Mouse (Mus musculus) spleen, postnatal 4 days (tissue): ENCODE results near the gene Sh2d1a.

ENCODE experiments used
- DNase-seq, 2 experiments: peaks; one replicate each; pipeline ENCODE4 v3.0.0; 2022; ENCODE audit warnings: low spot score in 2 of 2

The Sh2d1a gene

DNA sequence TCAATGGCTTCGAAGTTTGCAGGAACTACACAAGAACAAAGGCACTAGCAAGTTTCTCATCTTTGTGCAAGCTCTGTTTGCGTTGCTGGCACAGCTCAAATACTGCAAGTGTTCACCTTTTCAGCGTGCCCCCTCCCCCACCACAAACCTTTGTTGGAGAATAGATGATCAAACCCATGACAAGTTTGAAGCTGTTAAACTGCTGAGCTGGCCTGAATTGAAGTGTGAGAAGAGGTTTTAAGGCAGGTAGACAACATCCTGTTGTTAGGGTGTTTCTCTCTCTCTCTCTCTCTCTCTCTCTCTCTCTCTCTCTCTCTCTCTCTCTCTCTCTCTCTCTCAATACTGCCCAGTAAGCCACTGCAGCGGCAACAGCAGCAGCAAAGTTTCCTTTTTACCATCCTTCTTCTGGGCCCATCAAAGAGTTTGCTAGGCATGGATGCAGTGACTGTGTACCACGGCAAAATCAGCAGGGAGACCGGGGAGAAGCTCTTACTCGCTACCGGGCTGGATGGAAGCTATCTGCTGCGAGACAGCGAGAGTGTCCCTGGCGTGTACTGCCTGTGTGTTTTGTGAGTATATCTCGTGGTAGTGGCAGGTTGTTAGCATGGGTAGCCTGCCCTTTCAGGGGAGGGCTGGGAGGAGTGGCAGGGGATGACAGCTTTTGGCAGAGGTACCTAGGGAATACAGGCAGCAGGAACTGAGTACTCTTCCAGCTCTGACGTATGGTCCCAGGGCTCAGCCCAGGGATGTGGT lies at the start of gene Sh2d1a:
Sh2d1a (plus strand) TSS at position 163 of the 753 bp plus-strand sequence.
- DNase-seq = no peak

GRCm38 (mm10) chrX:42453001-42453400 lies 49.3 kb upstream of the Sh2d1a start:
- DNase-seq = no peak

DNA sequence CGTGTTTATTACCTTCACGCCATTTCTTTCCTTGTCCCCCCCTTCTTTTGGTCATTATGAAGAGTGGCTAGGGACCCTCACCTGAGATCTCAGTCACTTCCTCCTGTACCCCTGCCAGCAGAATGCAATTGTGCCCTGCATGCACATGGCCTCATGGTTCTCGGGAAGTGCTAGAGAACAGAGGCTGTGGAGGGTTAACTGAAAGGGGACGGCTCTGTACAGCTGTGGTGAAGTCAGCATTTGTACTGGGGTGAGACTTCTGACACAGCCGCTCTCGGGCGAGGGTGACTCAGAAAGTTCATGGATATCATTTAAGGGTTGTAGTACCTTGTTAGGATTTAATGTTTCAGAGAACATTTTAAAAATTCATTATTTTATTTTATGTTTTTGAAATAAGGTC lies 47.7 kb upstream of the Sh2d1a start:
- no peak for DNase-seq

DNA sequence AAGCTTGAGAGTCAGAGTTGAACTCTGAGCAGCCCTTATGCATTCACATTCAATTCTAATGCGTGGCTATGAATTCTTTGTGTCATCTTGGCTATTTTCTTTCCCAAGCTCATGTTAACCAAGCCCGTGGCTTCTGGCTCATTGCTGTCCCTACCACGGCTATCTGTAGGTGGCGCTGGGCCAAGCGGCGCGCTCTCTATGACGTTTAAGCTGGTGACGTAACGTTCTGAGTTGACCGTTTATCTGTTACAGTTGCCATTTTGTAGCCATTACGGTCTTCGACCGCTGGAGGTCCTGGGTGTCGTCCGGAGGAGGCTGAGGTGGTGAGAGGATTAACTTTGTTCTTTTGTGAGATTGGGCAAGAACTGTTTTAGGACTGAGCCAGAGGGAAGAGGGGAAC lies 12.8 kb upstream of the Sh2d1a start, which contains the start of gene Tex13c2:
Tex13c2 (plus strand) TSS at position 246 of the 400 bp plus-strand sequence.
- no peak for DNase-seq

DNA sequence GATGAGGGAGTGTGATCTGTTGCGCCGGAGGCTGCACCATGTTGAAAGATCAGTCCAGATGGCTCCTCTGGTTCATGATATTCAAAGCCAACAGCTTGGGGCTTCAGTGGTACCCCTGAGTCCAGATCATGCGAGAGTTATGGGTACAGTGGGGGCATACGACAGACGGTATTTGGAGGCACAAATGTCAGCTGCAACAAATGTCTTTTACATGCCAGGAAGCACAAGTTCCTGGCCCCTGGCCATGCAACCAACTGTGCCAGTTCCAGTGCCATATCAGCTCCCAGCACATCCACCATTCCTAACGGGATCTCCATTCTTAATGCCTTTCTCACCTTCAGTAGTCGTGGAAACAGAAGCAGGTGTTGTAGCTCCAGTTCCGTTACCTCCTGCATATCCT lies 11.9 kb upstream of the Sh2d1a start:
- DNase-seq = no peak

DNA sequence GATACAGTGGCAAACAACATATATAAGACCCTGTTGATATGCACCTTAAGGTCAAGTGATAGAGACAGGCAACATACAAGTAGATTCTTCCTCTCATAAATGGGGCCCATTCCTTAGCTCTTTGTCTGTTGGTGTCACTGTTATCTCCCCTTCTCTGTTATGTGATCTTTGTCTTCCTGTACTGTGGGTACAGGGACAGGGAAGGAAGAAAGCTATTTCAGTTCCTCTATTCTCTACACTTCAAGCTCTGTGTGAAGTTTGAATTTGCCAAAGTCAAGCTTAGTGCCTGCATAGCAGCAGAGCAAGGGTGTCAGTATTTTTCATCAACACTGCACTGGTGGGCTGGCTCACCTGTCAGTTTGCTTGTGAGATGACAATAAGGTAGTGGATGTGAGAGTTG lies 1.7 kb upstream of the Sh2d1a start:
- no peak for DNase-seq

GRCm38 (mm10) chrX:42511105-42511504 lies 8.9 kb downstream of the Sh2d1a start:
- DNase-seq = no peak

DNA sequence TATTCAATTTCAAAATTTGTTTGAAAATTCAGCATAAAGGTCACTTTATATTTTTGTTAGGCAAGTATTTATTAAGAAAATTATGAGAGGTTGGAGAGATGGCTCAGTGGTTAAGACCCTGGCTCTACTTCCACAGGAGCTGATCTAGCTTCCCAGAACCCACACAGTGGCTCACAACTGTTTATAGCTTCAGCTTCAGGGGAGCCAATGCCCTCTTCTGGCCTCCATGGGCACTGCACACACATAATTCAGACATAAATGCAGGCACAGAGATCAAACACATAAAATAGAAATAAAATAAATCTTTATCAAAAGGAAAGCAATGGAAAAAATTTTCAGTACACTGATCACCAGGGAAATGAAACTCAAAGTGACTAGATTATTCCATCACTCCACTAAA lies 10.3 kb downstream of the Sh2d1a start:
- DNase-seq = no peak

GRCm38 (mm10) chrX:42522868-42523267 lies 20.6 kb downstream of the Sh2d1a start:
- no peak for DNase-seq

DNA sequence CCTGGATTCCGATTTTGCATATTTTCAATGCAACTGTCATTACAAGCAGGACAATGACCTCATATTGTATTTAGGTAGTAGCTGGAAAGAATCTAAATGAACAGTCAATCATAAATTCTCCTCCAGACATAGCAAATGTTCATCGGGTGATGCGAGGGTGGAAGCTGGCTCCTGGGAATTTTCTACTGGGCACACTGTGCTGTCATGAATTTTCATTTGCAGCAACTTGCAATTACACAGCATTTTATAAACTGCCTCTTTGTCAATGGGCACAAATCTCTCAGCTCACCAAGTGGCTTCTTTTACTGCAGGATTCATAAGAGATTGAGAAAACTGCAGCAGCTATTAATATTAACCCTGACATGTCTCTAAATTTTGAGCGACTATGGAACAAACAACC lies 28.4 kb downstream of the Sh2d1a start:
- DNase-seq = no peak

- DNase-seq = no peak
These were observed 37.9 kb downstream of the Sh2d1a start for GRCm38 (mm10) chrX:42540030-42540755.

DNA sequence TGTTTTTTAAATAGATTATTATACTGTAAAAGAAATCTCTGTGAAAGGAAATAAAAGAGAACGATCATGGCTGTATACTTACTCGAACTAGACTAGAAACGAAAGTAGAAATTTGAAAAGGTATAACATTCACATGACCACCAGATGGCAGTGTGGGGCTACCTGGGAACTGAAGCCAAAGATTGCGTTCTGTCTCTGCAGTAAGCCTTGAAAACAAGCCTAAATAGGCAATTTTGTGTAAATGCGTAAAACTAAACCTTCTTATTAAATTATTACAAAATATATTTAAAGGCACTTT lies 38.5 kb downstream of the Sh2d1a start:
- peak; percentile 39 to 79 for DNase-seq

DNA sequence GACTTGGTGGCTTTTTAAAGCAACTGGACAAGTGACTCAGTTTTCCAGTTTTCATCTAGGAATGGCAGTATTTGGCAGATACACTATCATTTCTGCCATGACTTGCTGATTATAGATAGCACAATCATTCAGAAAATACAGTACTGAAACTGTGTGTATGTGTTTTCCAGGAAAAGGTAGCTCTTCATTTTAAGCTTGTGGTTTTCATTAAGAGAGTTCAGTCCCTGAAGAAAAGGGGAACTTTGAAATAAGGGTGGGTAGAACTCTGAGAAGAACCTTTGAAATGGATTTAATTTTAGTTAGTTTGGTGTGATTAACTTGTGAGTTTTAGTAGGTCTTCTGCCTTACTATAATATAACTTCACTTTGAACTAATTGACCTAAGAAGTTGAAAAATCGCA lies 42.8 kb downstream of the Sh2d1a start:
- DNase-seq = no peak

DNA sequence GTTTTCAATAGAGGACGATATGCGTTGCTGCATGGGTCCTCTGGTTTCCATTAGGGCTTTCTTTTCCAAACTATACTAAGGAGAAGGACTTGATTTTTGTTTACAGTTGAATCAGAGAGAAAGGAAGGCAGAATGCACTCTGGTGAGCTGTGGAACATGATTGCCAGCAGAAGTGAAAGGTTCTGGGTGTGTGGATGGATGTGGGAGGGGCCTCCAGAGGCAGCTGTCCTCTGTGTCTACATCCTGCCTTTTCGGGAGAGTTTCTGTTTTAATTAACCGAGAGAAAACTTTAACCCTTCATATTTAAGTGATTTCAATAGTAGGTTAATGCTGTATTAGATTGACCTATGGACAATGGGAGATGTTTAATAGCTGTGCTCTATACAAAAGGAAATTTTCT lies 46.3 kb downstream of the Sh2d1a start:
- no peak for DNase-seq

- no peak for DNase-seq
These were observed 55.0 kb downstream of the Sh2d1a start for GRCm38 (mm10) chrX:42557284-42557683.

GRCm38 (mm10) chrX:42558683-42559082 lies 56.4 kb downstream of the Sh2d1a start:
- no peak for DNase-seq
